Mouse (Mus musculus): ENCODE measurements around the gene Inhbb. TPM values are rescaled to one million over a fixed set of nuclear protein-coding genes. Genes with fewer than 3 reads are reported as not detected.

Inhbb gene
- polyA plus RNA-seq, 1 experiment = 25.1 TPM

GRCm38 (mm10) chr1:119420189-119420983, 1.7 kb downstream of the Inhbb start:
- TF ChIP-seq CTCF (IDR thresholded peaks at IDR 0.05; ENCODE audit: borderline replicate concordance, insufficient read depth, low read length) (no peak), POLR2A (IDR thresholded peaks at IDR 0.05; ENCODE audit: low read depth, low read length) (no peak)
- Histone ChIP-seq H3K4me1 (ENCODE audit: control insufficient read depth, insufficient read depth, low read length) (no peaks in the 10 kb centered on the region), H3K4me3 (ENCODE audit: insufficient read depth, low read length) (peak overlapping the region; percentile 59), H3K27ac (ENCODE audit: insufficient read depth, low read length) (no peak overlapping the region; the same call in 1 of the 2 replicates)

DNA sequence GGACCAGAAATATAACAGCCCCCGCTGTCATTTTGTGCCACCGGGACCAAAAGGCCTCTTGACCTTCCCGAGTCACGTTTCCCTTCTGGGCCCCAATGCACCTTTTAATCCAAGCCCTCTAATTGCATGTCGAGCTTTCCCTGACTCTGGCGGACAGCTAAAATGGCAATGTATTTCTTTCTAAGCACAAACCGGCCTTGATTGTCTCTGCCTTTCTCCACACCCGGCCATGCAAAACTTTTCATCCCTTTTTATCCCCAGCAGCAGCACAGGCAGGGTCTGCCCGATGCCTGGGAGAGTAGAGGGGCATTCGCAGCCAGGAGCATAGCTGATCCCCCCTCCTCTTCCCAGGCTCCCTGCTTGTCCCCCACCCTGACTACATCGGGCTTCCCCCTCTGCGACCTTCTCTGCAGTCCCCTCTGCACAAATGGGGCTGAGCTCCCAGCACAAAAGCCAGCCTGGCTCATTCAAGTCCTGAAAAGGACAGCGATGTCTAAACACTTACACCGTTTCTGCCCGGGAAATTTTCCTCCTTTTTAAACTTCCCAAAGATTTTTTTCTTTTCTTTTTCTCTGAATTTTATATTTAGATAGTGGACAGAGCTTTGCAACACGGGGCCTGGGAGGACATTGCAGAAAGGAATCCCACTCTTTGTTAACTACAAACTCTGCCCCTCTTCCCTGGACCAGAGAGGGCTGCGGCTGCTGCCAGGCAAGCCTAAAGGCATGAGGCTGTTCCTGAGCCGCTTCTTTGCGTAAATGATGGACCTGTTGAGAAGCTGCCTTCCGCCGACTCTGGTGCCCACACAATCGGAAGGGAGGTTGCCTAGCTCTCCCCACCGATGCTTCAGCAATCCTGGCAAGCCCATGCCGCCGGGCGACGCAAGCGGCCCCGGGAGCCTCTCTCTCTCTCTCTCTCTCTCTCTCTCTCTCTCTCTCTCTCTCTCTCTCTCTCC, 2.6 kb downstream of the Inhbb start:
- H3K4me1 ChIP-seq (ENCODE audit: control insufficient read depth, insufficient read depth, low read length) = no peaks in the 10 kb centered on the region
- H3K4me3 ChIP-seq (ENCODE audit: insufficient read depth, low read length) = peak overlapping the region; percentile 59
- TF ChIP-seq CTCF (IDR thresholded peaks at IDR 0.05; ENCODE audit: borderline replicate concordance, insufficient read depth, low read length) = no peak
- no peak overlapping the region for H3K27ac ChIP-seq (ENCODE audit: insufficient read depth, low read length)

DNA sequence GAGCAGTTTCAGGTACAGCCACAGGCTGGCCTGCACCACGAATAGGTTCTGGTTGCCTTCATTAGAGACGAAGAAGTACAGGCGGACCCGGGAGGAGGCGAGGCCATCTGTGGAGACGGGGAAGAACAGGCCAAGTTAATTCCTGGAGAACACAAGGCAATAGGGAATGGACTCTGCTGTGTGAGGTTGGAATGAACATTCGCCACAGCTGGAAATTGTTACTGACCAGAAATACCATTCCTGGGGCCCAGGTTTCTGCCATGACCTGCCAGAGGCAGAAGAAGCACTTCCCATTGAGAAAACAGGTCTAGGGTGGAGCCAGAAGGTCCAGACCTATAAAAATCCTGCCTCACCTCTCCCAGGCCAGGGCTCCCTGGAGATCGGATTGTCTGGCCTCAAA, 4.1 kb downstream of the Inhbb start:
- H3K4me3 ChIP-seq (ENCODE audit: insufficient read depth, low read length) = no peak overlapping the region
- H3K27ac ChIP-seq (ENCODE audit: insufficient read depth, low read length) = no peak overlapping the region
- no peaks in the 10 kb centered on the region for H3K4me1 ChIP-seq (ENCODE audit: control insufficient read depth, insufficient read depth, low read length)
- TF ChIP-seq POLR2A (IDR thresholded peaks at IDR 0.05; ENCODE audit: low read depth, low read length) = no peak
- TF ChIP-seq CTCF (IDR thresholded peaks at IDR 0.05; ENCODE audit: borderline replicate concordance, insufficient read depth, low read length) = no peak

DNA sequence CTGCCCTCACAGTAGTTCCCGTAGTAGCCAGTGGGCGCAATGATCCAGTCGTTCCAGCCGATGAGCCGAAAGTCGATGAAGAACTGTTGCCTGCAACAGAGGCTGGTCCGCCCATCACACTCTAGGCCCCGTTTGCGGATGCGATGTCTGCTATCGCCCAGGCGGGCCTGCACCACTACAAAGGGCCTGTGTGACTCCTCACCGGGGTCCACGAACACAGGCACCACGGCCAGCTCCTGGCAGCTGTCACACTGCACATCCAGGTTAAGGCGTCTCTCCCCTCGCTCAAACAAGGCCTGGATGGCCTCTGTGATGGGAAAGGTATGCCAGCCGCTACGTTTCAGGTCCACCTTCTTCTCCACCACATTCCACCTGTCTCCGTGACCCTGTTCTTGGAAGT, 4.5 kb downstream of the Inhbb start:
- no peak overlapping the region for H3K4me3 ChIP-seq (ENCODE audit: insufficient read depth, low read length)
- H3K4me1 ChIP-seq (ENCODE audit: control insufficient read depth, insufficient read depth, low read length) = no peaks in the 10 kb centered on the region
- no peak overlapping the region for H3K27ac ChIP-seq (ENCODE audit: insufficient read depth, low read length)
- no peak for TF ChIP-seq POLR2A (IDR thresholded peaks at IDR 0.05; ENCODE audit: low read depth, low read length)
- TF ChIP-seq CTCF (IDR thresholded peaks at IDR 0.05; ENCODE audit: borderline replicate concordance, insufficient read depth, low read length) = no peak

GRCm38 (mm10) chr1:119416610-119417009, 5.4 kb downstream of the Inhbb start:
- Histone ChIP-seq H3K27ac (ENCODE audit: insufficient read depth, low read length) (no peak overlapping the region), H3K4me3 (ENCODE audit: insufficient read depth, low read length) (no peak overlapping the region), H3K4me1 (ENCODE audit: control insufficient read depth, insufficient read depth, low read length) (no peaks in the 10 kb centered on the region)
- no peak for TF ChIP-seq CTCF (IDR thresholded peaks at IDR 0.05; ENCODE audit: borderline replicate concordance, insufficient read depth, low read length)
- TF ChIP-seq POLR2A (IDR thresholded peaks at IDR 0.05; ENCODE audit: low read depth, low read length) = no peak

GRCm38 (mm10) chr1:119416177-119416576, 5.9 kb downstream of the Inhbb start:
- no peak overlapping the region for H3K27ac ChIP-seq (ENCODE audit: insufficient read depth, low read length)
- H3K4me1 ChIP-seq (ENCODE audit: control insufficient read depth, insufficient read depth, low read length) = no peaks in the 10 kb centered on the region
- TF ChIP-seq POLR2A (IDR thresholded peaks at IDR 0.05; ENCODE audit: low read depth, low read length) = no peak
- no peak for TF ChIP-seq CTCF (IDR thresholded peaks at IDR 0.05; ENCODE audit: borderline replicate concordance, insufficient read depth, low read length)
- no peak overlapping the region for H3K4me3 ChIP-seq (ENCODE audit: insufficient read depth, low read length)

DNA sequence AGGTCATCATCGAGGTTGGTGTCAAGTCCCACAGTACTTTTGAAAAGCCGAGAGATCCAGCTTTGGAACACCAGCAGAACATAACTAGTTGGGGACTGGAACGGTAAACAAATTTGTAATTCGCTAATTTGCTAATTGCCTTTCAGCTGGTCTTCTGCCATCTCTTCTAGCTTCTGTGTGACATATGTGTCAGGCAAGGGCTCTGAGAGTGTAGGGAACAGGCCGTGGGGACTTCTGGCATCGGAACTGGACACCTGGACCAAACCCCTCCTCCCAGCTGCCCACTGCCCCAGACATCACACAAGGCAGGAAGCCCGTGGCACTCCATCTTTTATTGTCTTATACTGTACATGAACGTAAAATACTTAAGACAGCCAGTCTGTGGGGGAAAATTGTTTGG, 6.9 kb downstream of the Inhbb start:
- TF ChIP-seq POLR2A (IDR thresholded peaks at IDR 0.05; ENCODE audit: low read depth, low read length) (no peak), CTCF (IDR thresholded peaks at IDR 0.05; ENCODE audit: borderline replicate concordance, insufficient read depth, low read length) (no peak)

GRCm38 (mm10) chr1:119410661-119411060, 11.4 kb downstream of the Inhbb start:
- TF ChIP-seq CTCF (IDR thresholded peaks at IDR 0.05; ENCODE audit: borderline replicate concordance, insufficient read depth, low read length) (no peak), POLR2A (IDR thresholded peaks at IDR 0.05; ENCODE audit: low read depth, low read length) (no peak)
- Histone ChIP-seq H3K4me3 (ENCODE audit: insufficient read depth, low read length) (no peak overlapping the region), H3K27ac (ENCODE audit: insufficient read depth, low read length) (no peak overlapping the region), H3K4me1 (ENCODE audit: control insufficient read depth, insufficient read depth, low read length) (no peaks in the 10 kb centered on the region)

More for the DNA sequence above, 6.9 kb downstream of the Inhbb start:
- Histone ChIP-seq H3K27ac (ENCODE audit: insufficient read depth, low read length) (no peak overlapping the region), H3K4me3 (ENCODE audit: insufficient read depth, low read length) (no peak overlapping the region), H3K4me1 (ENCODE audit: control insufficient read depth, insufficient read depth, low read length) (no peaks in the 10 kb centered on the region)

- TF ChIP-seq POLR2A (IDR thresholded peaks at IDR 0.05; ENCODE audit: low read depth, low read length) (no peak), CTCF (IDR thresholded peaks at IDR 0.05; ENCODE audit: borderline replicate concordance, insufficient read depth, low read length) (no peak)
- no peak overlapping the region for H3K27ac ChIP-seq (ENCODE audit: insufficient read depth, low read length)
- no peaks in the 10 kb centered on the region for H3K4me1 ChIP-seq (ENCODE audit: control insufficient read depth, insufficient read depth, low read length)
- H3K4me3 ChIP-seq (ENCODE audit: insufficient read depth, low read length) = no peak overlapping the region
Measured at GRCm38 (mm10) chr1:119409599-119410168, 12.4 kb downstream of the Inhbb start.
